Mouse (Mus musculus) megakaryocyte, embryonic 14.5 days (primary cell): ENCODE results near the gene Prelp. TPM values are rescaled to one million over a fixed set of nuclear protein-coding genes. Genes with fewer than 3 reads are reported as not detected.

Experiments
- H3K27me3 ChIP-seq: replicated peaks from 2 replicates; pipeline ENCODE3; 2012; ENCODE audit warnings: inconsistent platforms
- H3K36me3 ChIP-seq: replicated peaks from 2 replicates; pipeline ENCODE3; 2012; ENCODE audit warnings: low read length, inconsistent platforms, mixed read lengths
- H3K4me1 ChIP-seq: 2 replicates; pipeline ENCODE4 v1.6.1; 2012; ENCODE audit warnings: inconsistent platforms
- H3K4me3 ChIP-seq: replicated peaks from 2 replicates; pipeline ENCODE3; 2012; ENCODE audit warnings: moderate library complexity, mild to moderate bottlenecking, inconsistent platforms
- H3K9me3 ChIP-seq: 2 replicates; pipeline ENCODE4 v1.6.1; 2012; ENCODE audit warnings: inconsistent platforms
- FLI1 ChIP-seq: IDR thresholded peaks from 2 replicates; pipeline ENCODE4 v1.6.1; 2012; ENCODE audit warnings: low read length, inconsistent platforms, mixed read lengths
- GATA1 ChIP-seq: IDR thresholded peaks from 3 replicates; pipeline ENCODE4 v1.6.1; 2012; ENCODE audit warnings: mixed read lengths, low read length, inconsistent platforms, borderline replicate concordance
- polyA plus RNA-seq: library from polyadenylated mRNA; stranded (reverse); fragments of >175 nt; gene quantifications from 2 replicates; pipeline ENCODE4 v1.2.3, GENCODE M21; 2012; ENCODE audit warnings: low replicate concordance; ENCODE audit not compliant: insufficient read depth

Prelp gene
- polyA plus RNA-seq, 1 experiment: not detected

DNA sequence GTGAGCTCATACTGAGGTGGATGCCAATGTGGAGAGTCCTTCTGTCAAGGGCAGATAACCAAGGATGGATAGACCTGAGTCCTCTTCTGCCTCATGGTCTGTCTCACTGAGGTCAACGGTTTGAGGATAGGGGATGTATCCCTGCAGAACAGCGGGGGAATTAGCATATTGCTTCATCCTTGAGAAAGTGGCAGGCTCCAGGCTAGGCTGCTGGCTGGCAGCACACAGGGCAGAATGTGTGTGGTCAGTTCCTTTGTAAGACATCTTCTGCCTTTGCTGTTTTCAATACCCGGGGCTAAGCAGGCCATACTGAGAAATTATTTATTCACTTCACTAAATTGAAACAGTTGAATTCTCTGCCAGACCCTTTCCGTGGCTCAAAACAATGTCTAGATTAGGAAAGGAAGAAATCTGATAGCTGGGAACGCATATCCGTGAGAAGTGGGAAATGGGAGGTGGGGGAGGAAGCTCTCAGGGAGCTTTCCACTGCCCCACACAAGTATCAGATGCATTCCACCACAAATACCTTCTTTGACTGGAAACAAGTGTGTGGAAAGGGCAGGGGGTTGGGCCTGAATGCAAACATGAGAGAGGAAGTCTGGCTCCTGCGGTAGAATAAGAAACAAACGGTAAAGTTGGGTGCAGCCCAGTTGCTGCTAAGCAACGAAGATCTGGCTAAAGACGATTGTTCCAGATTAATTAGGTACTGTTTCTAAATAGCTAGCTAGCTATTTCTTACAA is 57.8 kb downstream of the Prelp start:
- H3K27me3 ChIP-seq: peaks cover 21% of the 10 kb centered on the region
- H3K4me1 ChIP-seq: peaks cover 15% of the 10 kb centered on the region
- no peak overlapping the region for H3K4me3 ChIP-seq
- H3K9me3 ChIP-seq: peaks cover 5% of the 10 kb centered on the region
- H3K36me3 ChIP-seq: no peaks in the 10 kb centered on the region
- TF ChIP-seq FLI1: no peak
- TF ChIP-seq GATA1: no peak

DNA sequence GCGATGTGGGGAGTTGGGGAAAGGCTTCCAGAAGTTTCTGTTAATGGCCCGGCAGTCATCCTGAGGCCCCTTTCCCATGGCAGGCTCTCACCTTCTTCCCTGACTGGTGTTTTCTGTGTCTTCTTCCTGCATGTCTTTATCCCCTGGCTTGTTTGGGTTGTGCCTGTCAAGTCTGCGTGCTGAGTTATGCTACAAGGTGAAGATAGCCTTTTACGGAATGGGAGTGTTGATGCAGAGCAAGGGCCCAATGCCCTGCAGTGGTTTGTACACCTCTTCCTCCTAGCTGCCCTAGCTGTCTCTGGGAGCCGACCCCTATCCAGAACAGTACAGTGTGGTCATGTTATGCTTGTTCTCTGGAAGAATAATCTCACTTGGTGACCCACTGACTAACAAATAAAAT is 60.2 kb downstream of the Prelp start:
- no peaks in the 10 kb centered on the region for H3K36me3 ChIP-seq
- H3K4me1 ChIP-seq: peaks cover 19% of the 10 kb centered on the region
- TF ChIP-seq FLI1 (no peak), GATA1 (no peak)
- peaks cover 5% of the 10 kb centered on the region; the same call in 1 of the 2 replicates for H3K9me3 ChIP-seq
- peaks cover 42% of the 10 kb centered on the region for H3K27me3 ChIP-seq
- no peak overlapping the region for H3K4me3 ChIP-seq

Other genes with a start within 250 kb of the Prelp start
- 0.47 TPM in 1 of 2 replicates, not detected in the other for gene Lax1, start 231.3 kb downstream of the Prelp start, polyA plus RNA-seq
- 3.9 TPM in 1 of 2 replicates, not detected in the other for gene Atp2b4, start 120.4 kb downstream of the Prelp start, polyA plus RNA-seq
- not detected in 2 replicates for gene Optc, start 13.4 kb downstream of the Prelp start, polyA plus RNA-seq
- not detected in 2 replicates for gene Fmod, start 115.8 kb upstream of the Prelp start, polyA plus RNA-seq
- gene Btg2, start 157.7 kb upstream of the Prelp start, polyA plus RNA-seq: 8.3 and 13.9 TPM in 2 replicates
- gene Chit1, start 189.8 kb upstream of the Prelp start, polyA plus RNA-seq: not detected in 2 replicates